Mouse (Mus musculus) C2C12 (cell line): ENCODE measurements around the gene Cybb.

Experiments
- CTCF ChIP-seq: IDR thresholded peaks from one replicate; pipeline ENCODE4 v1.5.1; 2011; ENCODE audit not compliant: control insufficient read depth, insufficient read depth, insufficient read length
- FOSL1 ChIP-seq: IDR thresholded peaks from one replicate; pipeline ENCODE4 v1.8.0; 2011; ENCODE audit warnings: mild to moderate bottlenecking, low read length; ENCODE audit not compliant: poor library complexity, insufficient read depth, severe bottlenecking
- MAX ChIP-seq: IDR thresholded peaks from one replicate; pipeline ENCODE4 v1.6.1; 2011; ENCODE audit warnings: mild to moderate bottlenecking, control low read depth
- MYOD1 ChIP-seq: IDR thresholded peaks from one replicate; pipeline ENCODE4 v1.6.1; 2011; ENCODE audit warnings: low read depth; ENCODE audit not compliant: control insufficient read depth, insufficient read length
- MYOG ChIP-seq: IDR thresholded peaks from one replicate; pipeline ENCODE4 v1.6.1; 2011; ENCODE audit not compliant: control insufficient read depth, insufficient read length; ENCODE audit errors: extremely low read depth
- USF1 ChIP-seq: IDR thresholded peaks from one replicate; pipeline ENCODE4 v1.6.1; 2011; ENCODE audit warnings: low read depth, mild to moderate bottlenecking, control low read depth, moderate library complexity

- no peak for TF ChIP-seq FOSL1
- no peak for TF ChIP-seq MYOD1
- TF ChIP-seq MAX, result no peak
- TF ChIP-seq CTCF, result no peak
- TF ChIP-seq USF1, result no peak
- TF ChIP-seq MYOG, result no peak
Measured at GRCm38 (mm10) chrX:9474440-9474839, 13.1 kb downstream of the Cybb start.
